Mouse (Mus musculus) heart, adult 2 months (tissue): ENCODE measurements around the gene Mecr. TPM values are rescaled to one million over a fixed set of nuclear protein-coding genes. Genes with fewer than 3 reads are reported as not detected.
A peak's percentile ranks its signal among the peaks of the same experiment; 100 is the strongest.

Experiments used
- DNase-seq, 2 experiments: peaks; one replicate each; pipeline ENCODE4 v3.0.0; 2021
- H3K27ac ChIP-seq: fragments of 200-600 bp; 2 replicates; pipeline ENCODE4 v1.8.1; 2022
- H3K27me3 ChIP-seq: fragments of 200-500 bp; 2 replicates; pipeline ENCODE4 v1.6.1; 2012; ENCODE audit warnings: mild to moderate bottlenecking, low read length, inconsistent platforms, mixed read lengths; ENCODE audit not compliant: control insufficient read depth, insufficient read depth
- H3K36me3 ChIP-seq: fragments of 200-500 bp; 2 replicates; pipeline ENCODE4 v1.6.1; 2012; ENCODE audit warnings: low read length, inconsistent platforms; ENCODE audit not compliant: control insufficient read depth, insufficient read depth
- H3K4me1 ChIP-seq: fragments of 200-500 bp; 2 replicates; pipeline ENCODE4 v1.6.1; 2011; ENCODE audit warnings: low read length; ENCODE audit not compliant: control insufficient read depth, insufficient read depth
- H3K4me3 ChIP-seq: fragments of 200-600 bp; 2 replicates; pipeline ENCODE4 v1.8.1; 2022
- H3K79me2 ChIP-seq: fragments of 200-500 bp; replicated peaks from 2 replicates; pipeline ENCODE4 v1.6.1; 2012; ENCODE audit warnings: mild to moderate bottlenecking, inconsistent platforms, low read length, moderate library complexity, mixed read lengths; ENCODE audit not compliant: control insufficient read depth, insufficient read depth
- H3K9ac ChIP-seq: fragments of 200-500 bp; 2 replicates; pipeline ENCODE4 v1.6.1; 2012; ENCODE audit warnings: low read depth, mild to moderate bottlenecking, control low read depth, inconsistent platforms, low read length, mixed read lengths
- CTCF ChIP-seq: fragments of 200-600 bp; IDR thresholded peaks from 2 replicates; pipeline ENCODE4 v1.8.1; 2022; ENCODE audit warnings: antibody characterized with exemption, mild to moderate bottlenecking, moderate library complexity
- EP300 ChIP-seq: fragments of 200-500 bp; IDR thresholded peaks from 2 replicates; pipeline ENCODE4 v1.6.1; 2011; ENCODE audit warnings: low read depth, low read length, control low read depth; ENCODE audit not compliant: insufficient read depth
- POLR2A ChIP-seq: fragments of 200-500 bp; IDR thresholded peaks from 2 replicates; pipeline ENCODE4 v1.6.1; 2011; ENCODE audit warnings: mild to moderate bottlenecking, low read depth, low read length, control low read depth; ENCODE audit not compliant: insufficient read depth
- WGBS: fragments of 180-500 bp; shearing (Covaris S2); methylation state at CpG from one replicate; pipeline ENCODE4 v1.1.7; 2018; 5-methylcytosine and 5-hydroxymethylcytosine counted together
- intact Hi-C: fragments of 180-260 bp; cut with DNase I; formaldehyde crosslinking; loops from one replicate; pipeline ENCODE4 v1.15.1; 2025
- polyA plus RNA-seq: library from polyadenylated mRNA; depleted of rRNA; stranded (reverse); fragments of >200 nt; gene quantifications from 2 replicates; pipeline ENCODE4 v1.2.3, GENCODE M21; 2012
- total RNA-seq, 2 experiments: library from RNA; stranded (reverse); gene quantifications; 2 replicates each; pipeline ENCODE4 v1.2.3; 2021

Mecr gene
- total and polyA plus RNA-seq, 3 experiments, result 27.7 to 32.9 (median 28.3) TPM

DNA sequence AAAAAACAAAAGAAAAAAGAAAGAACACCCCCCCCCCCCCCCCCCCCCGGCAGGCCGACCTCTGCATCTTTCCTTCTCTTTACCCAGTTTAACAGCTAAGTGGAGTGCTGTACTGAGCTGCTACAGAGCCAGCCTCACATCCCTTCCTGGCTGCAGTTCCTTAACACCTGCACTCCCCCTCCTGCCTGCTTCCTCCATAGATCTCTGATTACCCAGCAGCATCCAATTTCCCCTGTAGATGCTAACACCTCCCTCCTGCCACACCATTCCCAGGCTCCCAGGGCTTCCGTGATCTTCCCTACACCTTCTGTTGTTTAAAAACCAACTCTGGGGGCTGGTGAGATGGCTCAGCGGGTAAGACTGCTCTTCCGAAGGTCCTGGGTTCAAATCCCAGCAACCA lies 68.3 kb downstream of the Mecr start:
- TF ChIP-seq CTCF (no peak), POLR2A (no peak), EP300 (no peak)
- intact Hi-C loops, result no loop called here

GRCm38 (mm10) chr4:131913526-131913925 lies 70.3 kb downstream of the Mecr start:
- Histone ChIP-seq H3K4me1 (peaks cover 11% of the 10 kb centered on the region), H3K79me2 (no peaks in the 10 kb centered on the region), H3K36me3 (no peaks in the 10 kb centered on the region), H3K4me3 (no peak overlapping the region), H3K27me3 (no peaks in the 10 kb centered on the region), H3K9ac (no peak overlapping the region), H3K27ac (no peak overlapping the region)
- WGBS, result 74% methylated on average over 10 of the region's 10 CpGs
- intact Hi-C loops, result no loop called here
- DNase-seq, result no peak
- TF ChIP-seq CTCF (no peak), POLR2A (no peak), EP300 (no peak)

More for the DNA sequence above, 68.3 kb downstream of the Mecr start:
- no peak for DNase-seq
- Histone ChIP-seq H3K27ac (no peak overlapping the region), H3K4me3 (no peak overlapping the region), H3K36me3 (no peaks in the 10 kb centered on the region), H3K27me3 (no peaks in the 10 kb centered on the region), H3K9ac (no peak overlapping the region), H3K79me2 (no peaks in the 10 kb centered on the region), H3K4me1 (peaks cover 9% of the 10 kb centered on the region)
- WGBS, result 65% methylated on average over 4 of the region's 5 CpGs

GRCm38 (mm10) chr4:131914046-131914643 lies 70.9 kb downstream of the Mecr start:
- H3K4me3 ChIP-seq, result no peak overlapping the region
- H3K27me3 ChIP-seq, result no peaks in the 10 kb centered on the region
- H3K79me2 ChIP-seq, result no peaks in the 10 kb centered on the region
- H3K4me1 ChIP-seq, result peaks cover 14% of the 10 kb centered on the region
- intact Hi-C loops, result loop anchor here (2.0 kb wide), 1 partner anchor 39 kb away; no protein-coding TSS in a partner anchor
- WGBS, result 60% methylated on average over 9 of the region's 9 CpGs
- no peak overlapping the region for H3K9ac ChIP-seq
- TF ChIP-seq POLR2A, result no peak
- TF ChIP-seq CTCF, result no peak
- TF ChIP-seq EP300, result no peak
- no peaks in the 10 kb centered on the region for H3K36me3 ChIP-seq
- no peak overlapping the region for H3K27ac ChIP-seq
- no peak for DNase-seq

GRCm38 (mm10) chr4:131914891-131915469 lies 71.7 kb downstream of the Mecr start:
- intact Hi-C loops, result loop anchor here (2.0 to 5.0 kb wide), 2 partner anchors 40 to 52 kb away; no protein-coding TSS in a partner anchor
- Histone ChIP-seq H3K79me2 (no peaks in the 10 kb centered on the region), H3K27ac (no peak overlapping the region), H3K9ac (peak overlapping the region; percentile 42), H3K36me3 (no peaks in the 10 kb centered on the region), H3K27me3 (no peaks in the 10 kb centered on the region), H3K4me3 (no peak overlapping the region), H3K4me1 (peaks cover 19% of the 10 kb centered on the region)
- no peak for DNase-seq
- 14% methylated on average over 31 of the region's 31 CpGs for WGBS
- TF ChIP-seq POLR2A (no peak), CTCF (no peak), EP300 (no peak)

GRCm38 (mm10) chr4:131915821-131916328 lies 72.6 kb downstream of the Mecr start:
- no peak overlapping the region for H3K4me3 ChIP-seq
- H3K9ac ChIP-seq, result no peak overlapping the region
- H3K27ac ChIP-seq, result no peak overlapping the region
- no peaks in the 10 kb centered on the region for H3K36me3 ChIP-seq
- 54% methylated on average over 13 of the region's 13 CpGs for WGBS
- TF ChIP-seq CTCF (no peak), EP300 (no peak), POLR2A (no peak)
- no peaks in the 10 kb centered on the region for H3K27me3 ChIP-seq
- intact Hi-C loops, result loop anchor here (2.0 to 5.0 kb wide), 3 partner anchors 41 to 163 kb away; no protein-coding TSS in a partner anchor
- peaks cover 14% of the 10 kb centered on the region for H3K4me1 ChIP-seq
- DNase-seq, result no peak
- H3K79me2 ChIP-seq, result no peaks in the 10 kb centered on the region

GRCm38 (mm10) chr4:131916425-131916824 lies 73.2 kb downstream of the Mecr start:
- no peaks in the 10 kb centered on the region for H3K27me3 ChIP-seq
- no peaks in the 10 kb centered on the region for H3K36me3 ChIP-seq
- H3K79me2 ChIP-seq, result no peaks in the 10 kb centered on the region
- TF ChIP-seq EP300, result 0 out of 2 replicates have a peak, but pooled peaks have one; percentile 61
- TF ChIP-seq POLR2A, result no peak
- 0 out of 2 replicates have a peak, but pooled peaks have one; percentile 100 for TF ChIP-seq CTCF
- peak; percentile 77 to 88 for DNase-seq
- intact Hi-C loops, result loop anchor here (2.0 to 5.0 kb wide), 2 partner anchors 51 to 162 kb away; no protein-coding TSS in a partner anchor
- peak overlapping the region; percentile 10; the same call in 1 of the 2 replicates for H3K9ac ChIP-seq
- no peak overlapping the region for H3K27ac ChIP-seq
- no peak overlapping the region for H3K4me3 ChIP-seq
- peaks cover 12% of the 10 kb centered on the region for H3K4me1 ChIP-seq
- WGBS, result 14% methylated on average over 15 of the region's 15 CpGs
